Mouse (Mus musculus): ENCODE data around the gene Dll3. TPM values are rescaled to one million over a fixed set of nuclear protein-coding genes. Genes with fewer than 3 reads are reported as not detected.

The Dll3 gene
- polyA plus RNA-seq, 1 experiment: 2.2 TPM

DNA sequence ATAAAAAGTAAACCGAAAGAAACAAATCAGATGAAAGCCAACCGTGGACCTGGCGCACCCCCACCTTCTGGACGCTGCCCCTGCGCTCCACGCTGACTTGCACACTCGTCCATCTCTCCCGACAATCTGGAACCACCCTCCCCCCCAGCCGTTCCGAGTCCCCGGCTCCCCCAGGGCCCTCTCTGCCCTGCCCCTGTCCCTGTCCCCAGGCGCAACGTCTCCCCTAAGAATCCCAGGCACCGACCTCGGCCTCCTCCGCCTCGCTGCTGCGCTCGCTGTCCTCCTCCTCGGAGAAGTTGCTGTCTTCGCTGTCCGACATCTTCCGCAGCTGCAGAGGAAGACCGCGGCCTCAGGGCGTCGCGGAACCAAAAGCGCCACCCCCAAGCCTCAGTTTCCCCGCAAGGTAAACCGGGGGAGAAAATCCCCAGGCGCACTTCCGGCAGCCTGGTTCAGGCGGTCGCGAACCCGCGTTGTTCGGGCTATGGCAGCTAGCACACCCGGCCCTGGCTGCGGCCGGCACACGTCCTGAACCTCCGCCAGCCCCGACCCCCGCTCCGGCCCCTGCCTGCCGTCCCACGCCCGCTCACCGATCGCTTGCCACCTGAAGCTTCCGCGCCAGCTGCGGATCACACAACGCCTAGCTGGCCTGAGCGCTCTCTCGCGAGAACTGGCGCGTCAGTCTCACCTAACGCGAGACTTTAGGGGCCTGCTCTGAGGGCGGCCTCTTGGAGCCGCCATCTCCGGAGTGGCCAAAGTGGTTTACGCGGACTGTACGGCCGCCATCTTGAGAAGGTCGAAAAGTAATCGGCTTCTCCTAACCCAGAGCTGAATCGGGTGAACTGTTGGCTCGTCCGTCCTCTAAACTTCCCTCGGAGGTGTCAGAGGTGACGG is 36.3 kb upstream of the Dll3 start, which contains the start of gene Supt5:
Gene Supt5, minus strand, starts transcription at position 639 of the 891 bp plus-strand sequence.
- peak within 1 kb of the TSS; percentile 77 for H3K4me3 ChIP-seq (ENCODE audit: insufficient read depth, low read length)
- H3K27ac ChIP-seq (ENCODE audit: insufficient read depth, low read length): peak within 1 kb of the TSS; percentile 25; the same call in 1 of the 2 replicates
- TF ChIP-seq POLR2A (IDR thresholded peaks at IDR 0.05; ENCODE audit: extremely low read depth, insufficient read depth, low read length): peak; percentile 83
- TF ChIP-seq CTCF (IDR thresholded peaks at IDR 0.05; ENCODE audit: extremely low read depth, insufficient read depth, low read length): no peak
- peaks cover 2% of the 10 kb centered on the region; the same call in 1 of the 2 replicates for H3K4me1 ChIP-seq (ENCODE audit: control insufficient read depth, insufficient read depth, low read length)

DNA sequence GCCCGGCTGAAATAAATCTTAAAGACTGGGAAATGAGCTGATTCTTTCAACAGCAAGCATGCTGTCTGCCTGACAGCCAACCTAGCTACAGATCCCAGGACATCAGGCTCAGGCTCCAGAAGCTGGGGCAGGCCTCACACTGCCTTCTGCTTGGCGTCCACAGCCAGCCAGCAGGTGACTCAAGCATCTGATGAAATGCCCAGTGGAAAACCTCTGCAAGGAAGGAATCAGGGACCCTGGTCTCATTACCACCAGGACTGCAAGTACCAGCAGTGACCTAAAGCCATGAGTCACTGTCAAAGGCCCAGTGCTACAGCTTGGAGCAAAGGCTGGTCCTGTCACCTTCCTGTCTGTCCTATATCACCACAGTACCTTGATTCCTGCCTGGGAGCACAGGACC is 33.4 kb upstream of the Dll3 start:
- Histone ChIP-seq H3K27ac (ENCODE audit: insufficient read depth, low read length) (no peak overlapping the region), H3K4me3 (ENCODE audit: insufficient read depth, low read length) (no peak overlapping the region), H3K4me1 (ENCODE audit: control insufficient read depth, insufficient read depth, low read length) (peaks cover 2% of the 10 kb centered on the region; the same call in 1 of the 2 replicates)
- TF ChIP-seq POLR2A (IDR thresholded peaks at IDR 0.05; ENCODE audit: extremely low read depth, insufficient read depth, low read length) (no peak), CTCF (IDR thresholded peaks at IDR 0.05; ENCODE audit: extremely low read depth, insufficient read depth, low read length) (no peak)

DNA sequence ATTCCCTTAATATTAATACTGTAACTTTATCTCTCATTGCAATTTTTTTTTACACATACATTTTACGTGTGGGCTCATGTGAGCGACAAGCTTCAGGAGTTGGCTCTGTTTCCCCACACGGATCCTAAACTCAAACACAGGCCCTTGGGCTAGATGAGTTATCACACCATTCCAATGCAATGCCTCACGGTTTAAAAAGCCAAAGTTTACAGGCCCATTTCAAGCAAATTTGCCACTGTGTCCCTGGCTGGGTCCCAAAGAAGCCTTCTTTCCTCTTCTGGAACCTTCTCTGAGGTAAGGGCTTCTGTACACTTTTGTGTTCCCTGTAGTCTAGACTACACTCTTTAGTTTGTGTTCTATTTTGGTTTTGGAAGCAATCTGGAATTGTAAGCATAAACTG is 32.5 kb upstream of the Dll3 start:
- H3K4me1 ChIP-seq (ENCODE audit: control insufficient read depth, insufficient read depth, low read length): peaks cover 2% of the 10 kb centered on the region; the same call in 1 of the 2 replicates
- no peak for TF ChIP-seq POLR2A (IDR thresholded peaks at IDR 0.05; ENCODE audit: extremely low read depth, insufficient read depth, low read length)
- TF ChIP-seq CTCF (IDR thresholded peaks at IDR 0.05; ENCODE audit: extremely low read depth, insufficient read depth, low read length): no peak
- no peak overlapping the region for H3K4me3 ChIP-seq (ENCODE audit: insufficient read depth, low read length)
- no peak overlapping the region for H3K27ac ChIP-seq (ENCODE audit: insufficient read depth, low read length)

- H3K4me3 ChIP-seq (ENCODE audit: insufficient read depth, low read length): no peak overlapping the region
- TF ChIP-seq CTCF (IDR thresholded peaks at IDR 0.05; ENCODE audit: extremely low read depth, insufficient read depth, low read length) (no peak), POLR2A (IDR thresholded peaks at IDR 0.05; ENCODE audit: extremely low read depth, insufficient read depth, low read length) (no peak)
- H3K4me1 ChIP-seq (ENCODE audit: control insufficient read depth, insufficient read depth, low read length): no peaks in the 10 kb centered on the region
- H3K27ac ChIP-seq (ENCODE audit: insufficient read depth, low read length): no peak overlapping the region
Observed at GRCm38 (mm10) chr7:28328260-28328659, 26.2 kb upstream of the Dll3 start.

DNA sequence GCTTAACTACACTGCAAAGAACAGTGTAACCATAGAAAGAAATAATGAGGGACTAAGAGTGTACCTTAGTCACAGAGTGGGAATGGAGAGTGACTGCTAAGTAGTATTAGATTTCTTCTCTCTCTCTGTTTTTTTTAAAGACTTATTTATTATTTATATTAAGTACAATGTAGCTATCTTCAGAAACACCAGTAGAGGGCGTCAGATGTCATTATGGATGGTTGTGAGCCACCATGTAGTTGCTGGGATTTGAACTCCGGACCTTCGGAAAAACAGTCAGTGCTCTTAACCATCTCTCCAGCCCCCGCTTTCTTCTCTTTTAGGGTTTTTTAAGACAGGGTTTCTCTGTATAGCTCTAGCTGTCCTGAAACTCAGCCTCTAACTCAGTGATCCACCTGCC is 24.4 kb upstream of the Dll3 start:
- no peak overlapping the region for H3K4me3 ChIP-seq (ENCODE audit: insufficient read depth, low read length)
- H3K4me1 ChIP-seq (ENCODE audit: control insufficient read depth, insufficient read depth, low read length): no peaks in the 10 kb centered on the region
- H3K27ac ChIP-seq (ENCODE audit: insufficient read depth, low read length): no peak overlapping the region
- TF ChIP-seq CTCF (IDR thresholded peaks at IDR 0.05; ENCODE audit: extremely low read depth, insufficient read depth, low read length): no peak
- TF ChIP-seq POLR2A (IDR thresholded peaks at IDR 0.05; ENCODE audit: extremely low read depth, insufficient read depth, low read length): no peak

DNA sequence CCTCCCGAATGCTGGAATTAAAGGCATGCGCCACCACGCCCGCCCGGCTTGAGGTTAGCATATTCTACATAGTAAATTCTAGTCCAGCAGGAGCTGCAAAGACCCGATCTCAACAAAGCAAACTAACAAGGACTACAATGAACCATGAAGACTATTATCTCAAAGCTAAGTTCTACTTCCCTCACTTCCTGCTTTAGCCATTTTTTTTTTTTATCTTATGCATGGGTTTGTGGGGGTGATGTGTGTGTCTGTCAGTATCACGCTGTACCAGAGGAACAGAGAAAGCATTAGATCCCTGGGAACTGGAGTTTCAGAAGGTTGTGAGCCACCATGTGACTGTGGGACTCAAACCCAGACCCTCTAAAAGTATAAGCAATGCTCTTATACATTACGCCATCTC is 23.3 kb upstream of the Dll3 start:
- Histone ChIP-seq H3K4me3 (ENCODE audit: insufficient read depth, low read length) (no peak overlapping the region), H3K4me1 (ENCODE audit: control insufficient read depth, insufficient read depth, low read length) (no peaks in the 10 kb centered on the region), H3K27ac (ENCODE audit: insufficient read depth, low read length) (no peak overlapping the region)
- TF ChIP-seq CTCF (IDR thresholded peaks at IDR 0.05; ENCODE audit: extremely low read depth, insufficient read depth, low read length) (no peak), POLR2A (IDR thresholded peaks at IDR 0.05; ENCODE audit: extremely low read depth, insufficient read depth, low read length) (no peak)

GRCm38 (mm10) chr7:28321974-28322720 is 20.1 kb upstream of the Dll3 start:
- Histone ChIP-seq H3K27ac (ENCODE audit: insufficient read depth, low read length) (no peak overlapping the region), H3K4me3 (ENCODE audit: insufficient read depth, low read length) (no peak overlapping the region), H3K4me1 (ENCODE audit: control insufficient read depth, insufficient read depth, low read length) (no peaks in the 10 kb centered on the region)
- TF ChIP-seq POLR2A (IDR thresholded peaks at IDR 0.05; ENCODE audit: extremely low read depth, insufficient read depth, low read length) (no peak), CTCF (IDR thresholded peaks at IDR 0.05; ENCODE audit: extremely low read depth, insufficient read depth, low read length) (no peak)

DNA sequence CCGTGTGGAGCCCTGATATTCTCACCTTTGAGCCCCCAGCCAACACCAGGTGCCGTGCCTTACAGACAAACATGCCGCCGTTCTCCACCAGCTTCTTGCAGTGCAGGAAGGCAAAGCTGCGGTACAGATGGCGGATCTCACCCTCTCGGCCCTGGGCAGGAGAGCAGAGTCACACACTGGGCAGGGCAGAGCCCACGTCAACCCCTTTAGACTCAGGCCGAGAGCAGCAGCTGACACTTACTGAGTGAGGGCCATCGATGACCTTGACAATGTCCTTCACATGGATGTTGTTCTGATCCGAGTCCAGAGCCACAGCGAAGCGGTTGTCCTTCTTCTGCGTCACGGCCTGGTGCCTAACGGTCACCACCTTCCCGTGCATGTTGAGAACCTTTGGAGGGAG is 16.7 kb upstream of the Dll3 start:
- no peaks in the 10 kb centered on the region for H3K4me1 ChIP-seq (ENCODE audit: control insufficient read depth, insufficient read depth, low read length)
- TF ChIP-seq CTCF (IDR thresholded peaks at IDR 0.05; ENCODE audit: extremely low read depth, insufficient read depth, low read length): no peak
- TF ChIP-seq POLR2A (IDR thresholded peaks at IDR 0.05; ENCODE audit: extremely low read depth, insufficient read depth, low read length): no peak

DNA sequence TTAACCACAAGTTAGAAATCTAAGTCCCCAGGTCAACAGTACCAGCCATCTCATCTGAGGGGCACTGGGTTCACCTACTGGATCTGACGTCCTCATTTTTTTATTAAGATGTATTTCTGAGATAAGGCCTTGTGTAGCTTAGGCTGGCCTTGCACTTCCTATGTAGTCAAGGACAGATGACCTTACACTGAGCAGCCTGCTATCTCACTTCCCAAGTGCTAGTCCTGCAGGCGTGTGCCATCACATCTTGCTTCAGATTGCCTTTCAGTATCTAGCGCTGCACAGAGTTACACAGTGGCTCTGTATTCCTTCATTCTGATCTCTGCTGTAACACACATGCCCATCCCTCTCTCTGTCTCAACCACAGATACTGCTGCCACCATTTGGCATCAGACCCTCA is 16.0 kb upstream of the Dll3 start:
- H3K4me1 ChIP-seq (ENCODE audit: control insufficient read depth, insufficient read depth, low read length): no peaks in the 10 kb centered on the region
- H3K4me3 ChIP-seq (ENCODE audit: insufficient read depth, low read length): no peak overlapping the region
- no peak overlapping the region for H3K27ac ChIP-seq (ENCODE audit: insufficient read depth, low read length)
- TF ChIP-seq CTCF (IDR thresholded peaks at IDR 0.05; ENCODE audit: extremely low read depth, insufficient read depth, low read length) (no peak), POLR2A (IDR thresholded peaks at IDR 0.05; ENCODE audit: extremely low read depth, insufficient read depth, low read length) (no peak)

More for the DNA sequence above, 16.7 kb upstream of the Dll3 start:
- no peak overlapping the region for H3K27ac ChIP-seq (ENCODE audit: insufficient read depth, low read length)
- no peak overlapping the region for H3K4me3 ChIP-seq (ENCODE audit: insufficient read depth, low read length)

All from cortical plate, adult 2 months (tissue).